Mouse (Mus musculus): Measurements from ENCODE around the gene Ranbp10. TPM values are rescaled to one million over a fixed set of nuclear protein-coding genes. Genes with fewer than 3 reads are reported as not detected.
A peak's percentile ranks its signal among the peaks of the same experiment; 100 is the strongest.
"Not testable (repeated sequence)": the region's sequence is repeated elsewhere in the genome, so short reads cannot be mapped to it uniquely, and the experiment has no call there.

The Ranbp10 gene
- polyA plus RNA-seq, 1 experiment from 2014 or later: 9.6 TPM

- Histone ChIP-seq H3K27me3 (ENCODE audit: control insufficient read depth, insufficient read depth, low read depth, low read length) (no peaks in the 10 kb centered on the region), H3K27ac (ENCODE audit: low read length) (no peak overlapping the region), H3K9ac (ENCODE audit: low read depth, low read length) (no peak overlapping the region), H3K36me3 (ENCODE audit: control insufficient read depth, insufficient read depth, low read length) (peaks cover 33% of the 10 kb centered on the region), H3K4me2 (ENCODE audit: low read length) (no peak overlapping the region), H3K4me3 (ENCODE audit: low read depth, low read length) (no peak overlapping the region), H3K9me3 (replicated peaks; ENCODE audit: control insufficient read depth, low read length, poor library complexity, severe bottlenecking) (no peaks in the 10 kb centered on the region), H3K4me1 (ENCODE audit: control insufficient read depth, insufficient read depth, low read length) (peaks cover 8% of the 10 kb centered on the region)
- no peak for ATAC-seq
- WGBS: 89% methylated on average over 11 of the region's 11 CpGs
Observed at GRCm38 (mm10) chr8:105846678-105847077, 19.5 kb upstream of the Ranbp10 start.

GRCm38 (mm10) chr8:105839209-105839608 is 12.1 kb upstream of the Ranbp10 start:
- Histone ChIP-seq H3K9me3 (replicated peaks; ENCODE audit: control insufficient read depth, low read length, poor library complexity, severe bottlenecking) (no peaks in the 10 kb centered on the region), H3K27ac (ENCODE audit: low read length) (no peak overlapping the region), H3K4me2 (ENCODE audit: low read length) (no peak overlapping the region), H3K9ac (ENCODE audit: low read depth, low read length) (no peak overlapping the region), H3K4me1 (ENCODE audit: control insufficient read depth, insufficient read depth, low read length) (no peaks in the 10 kb centered on the region), H3K36me3 (ENCODE audit: control insufficient read depth, insufficient read depth, low read length) (peaks cover 8% of the 10 kb centered on the region), H3K4me3 (ENCODE audit: low read depth, low read length) (no peak overlapping the region), H3K27me3 (ENCODE audit: control insufficient read depth, insufficient read depth, low read depth, low read length) (no peaks in the 10 kb centered on the region)
- ATAC-seq: no peak
- WGBS: 94% methylated on average over 5 of the region's 5 CpGs

- H3K9ac ChIP-seq (ENCODE audit: low read depth, low read length): no peak overlapping the region
- H3K9me3 ChIP-seq (replicated peaks; ENCODE audit: control insufficient read depth, low read length, poor library complexity, severe bottlenecking): no peaks in the 10 kb centered on the region
- ATAC-seq: no peak
- no peaks in the 10 kb centered on the region for H3K36me3 ChIP-seq (ENCODE audit: control insufficient read depth, insufficient read depth, low read length)
- no peak overlapping the region for H3K27ac ChIP-seq (ENCODE audit: low read length)
- H3K27me3 ChIP-seq (ENCODE audit: control insufficient read depth, insufficient read depth, low read depth, low read length): no peaks in the 10 kb centered on the region
- WGBS: 78% methylated on average over 6 of the region's 6 CpGs
- no peaks in the 10 kb centered on the region for H3K4me1 ChIP-seq (ENCODE audit: control insufficient read depth, insufficient read depth, low read length)
- no peak overlapping the region for H3K4me2 ChIP-seq (ENCODE audit: low read length)
- no peak overlapping the region for H3K4me3 ChIP-seq (ENCODE audit: low read depth, low read length)
Observed at GRCm38 (mm10) chr8:105836991-105837390, 9.8 kb upstream of the Ranbp10 start.

GRCm38 (mm10) chr8:105835318-105835717 is 8.2 kb upstream of the Ranbp10 start:
- Histone ChIP-seq H3K4me3 (ENCODE audit: low read depth, low read length) (no peak overlapping the region), H3K27ac (ENCODE audit: low read length) (no peak overlapping the region), H3K27me3 (ENCODE audit: control insufficient read depth, insufficient read depth, low read depth, low read length) (no peaks in the 10 kb centered on the region), H3K4me1 (ENCODE audit: control insufficient read depth, insufficient read depth, low read length) (no peaks in the 10 kb centered on the region), H3K9me3 (replicated peaks; ENCODE audit: control insufficient read depth, low read length, poor library complexity, severe bottlenecking) (no peaks in the 10 kb centered on the region), H3K36me3 (ENCODE audit: control insufficient read depth, insufficient read depth, low read length) (no peaks in the 10 kb centered on the region), H3K4me2 (ENCODE audit: low read length) (no peak overlapping the region), H3K9ac (ENCODE audit: low read depth, low read length) (no peak overlapping the region)
- no peak for ATAC-seq
- 28% methylated on average over 11 of the region's 11 CpGs for WGBS

- not testable (repeated sequence) for H3K4me1 ChIP-seq (ENCODE audit: control insufficient read depth, insufficient read depth, low read length); H3K27ac ChIP-seq (ENCODE audit: low read length); H3K4me3 ChIP-seq (ENCODE audit: low read depth, low read length); ATAC-seq; H3K27me3 ChIP-seq (ENCODE audit: control insufficient read depth, insufficient read depth, low read depth, low read length); H3K9me3 ChIP-seq (replicated peaks; ENCODE audit: control insufficient read depth, low read length, poor library complexity, severe bottlenecking); H3K9ac ChIP-seq (ENCODE audit: low read depth, low read length); H3K36me3 ChIP-seq (ENCODE audit: control insufficient read depth, insufficient read depth, low read length); H3K4me2 ChIP-seq (ENCODE audit: low read length)
- 87% methylated on average over 2 of the region's 2 CpGs for WGBS
Observed at GRCm38 (mm10) chr8:105833740-105834139, 6.6 kb upstream of the Ranbp10 start.

GRCm38 (mm10) chr8:105826379-105826778 is 771 bp downstream of the Ranbp10 start:
- H3K4me3 ChIP-seq (ENCODE audit: low read depth, low read length): peak overlapping the region; percentile 87
- H3K9me3 ChIP-seq (replicated peaks; ENCODE audit: control insufficient read depth, low read length, poor library complexity, severe bottlenecking): no peaks in the 10 kb centered on the region
- H3K4me1 ChIP-seq (ENCODE audit: control insufficient read depth, insufficient read depth, low read length): peaks cover 20% of the 10 kb centered on the region
- H3K36me3 ChIP-seq (ENCODE audit: control insufficient read depth, insufficient read depth, low read length): peaks cover 9% of the 10 kb centered on the region; the same call in 1 of the 2 replicates
- 11% methylated on average over 4 of the region's 4 CpGs for WGBS
- H3K27ac ChIP-seq (ENCODE audit: low read length): peak overlapping the region; percentile 60
- peak overlapping the region; percentile 92 for H3K4me2 ChIP-seq (ENCODE audit: low read length)
- ATAC-seq: no peak
- peak overlapping the region; percentile 90 for H3K9ac ChIP-seq (ENCODE audit: low read depth, low read length)
- no peaks in the 10 kb centered on the region for H3K27me3 ChIP-seq (ENCODE audit: control insufficient read depth, insufficient read depth, low read depth, low read length)

- Histone ChIP-seq H3K4me2 (ENCODE audit: low read length) (peak overlapping the region; percentile 92), H3K4me3 (ENCODE audit: low read depth, low read length) (peak overlapping the region; percentile 87; the same call in 1 of the 2 replicates), H3K27ac (ENCODE audit: low read length) (no peak overlapping the region), H3K9ac (ENCODE audit: low read depth, low read length) (no peak overlapping the region), H3K9me3 (replicated peaks; ENCODE audit: control insufficient read depth, low read length, poor library complexity, severe bottlenecking) (no peaks in the 10 kb centered on the region), H3K36me3 (ENCODE audit: control insufficient read depth, insufficient read depth, low read length) (peaks cover 14% of the 10 kb centered on the region), H3K27me3 (ENCODE audit: control insufficient read depth, insufficient read depth, low read depth, low read length) (no peaks in the 10 kb centered on the region), H3K4me1 (ENCODE audit: control insufficient read depth, insufficient read depth, low read length) (peaks cover 20% of the 10 kb centered on the region)
- ATAC-seq: no peak
- 84% methylated on average over 4 of the region's 4 CpGs for WGBS
Observed at GRCm38 (mm10) chr8:105825506-105825905, 1.6 kb downstream of the Ranbp10 start.

GRCm38 (mm10) chr8:105820925-105821324 is 6.2 kb downstream of the Ranbp10 start:
- no peak for ATAC-seq
- WGBS: 100% methylated on average over 1 of the region's 1 CpGs
- no peaks in the 10 kb centered on the region for H3K9me3 ChIP-seq (replicated peaks; ENCODE audit: control insufficient read depth, low read length, poor library complexity, severe bottlenecking)
- H3K4me1 ChIP-seq (ENCODE audit: control insufficient read depth, insufficient read depth, low read length): peaks cover 14% of the 10 kb centered on the region
- H3K27me3 ChIP-seq (ENCODE audit: control insufficient read depth, insufficient read depth, low read depth, low read length): no peaks in the 10 kb centered on the region
- H3K36me3 ChIP-seq (ENCODE audit: control insufficient read depth, insufficient read depth, low read length): peaks cover 18% of the 10 kb centered on the region
- no peak overlapping the region for H3K27ac ChIP-seq (ENCODE audit: low read length)
- no peak overlapping the region for H3K9ac ChIP-seq (ENCODE audit: low read depth, low read length)
- H3K4me3 ChIP-seq (ENCODE audit: low read depth, low read length): no peak overlapping the region
- no peak overlapping the region for H3K4me2 ChIP-seq (ENCODE audit: low read length)

- ATAC-seq: no peak
Observed at GRCm38 (mm10) chr8:105819659-105820058, 7.5 kb downstream of the Ranbp10 start.

More at GRCm38 (mm10) chr8:105819659-105820058, 7.5 kb downstream of the Ranbp10 start:
- WGBS: 85% methylated on average over 3 of the region's 3 CpGs
- Histone ChIP-seq H3K27me3 (ENCODE audit: control insufficient read depth, insufficient read depth, low read depth, low read length) (no peaks in the 10 kb centered on the region), H3K4me1 (ENCODE audit: control insufficient read depth, insufficient read depth, low read length) (peaks cover 1% of the 10 kb centered on the region; the same call in 1 of the 2 replicates), H3K36me3 (ENCODE audit: control insufficient read depth, insufficient read depth, low read length) (peaks cover 18% of the 10 kb centered on the region), H3K4me3 (ENCODE audit: low read depth, low read length) (no peak overlapping the region), H3K27ac (ENCODE audit: low read length) (no peak overlapping the region), H3K9me3 (replicated peaks; ENCODE audit: control insufficient read depth, low read length, poor library complexity, severe bottlenecking) (no peaks in the 10 kb centered on the region), H3K9ac (ENCODE audit: low read depth, low read length) (no peak overlapping the region), H3K4me2 (ENCODE audit: low read length) (no peak overlapping the region)

Measured in midbrain, embryonic 16.5 days (tissue).